Mouse (Mus musculus): ENCODE measurements at regions not wholly inside any gene's neighbourhood (a gene's known extent, or its start where the extent isn't known, plus 50 kb on each side); places are given as distances from the start of the nearest gene placed in this dataset.

GRCm38 (mm10) chr6:16607393-16608023, 290.7 kb downstream of the Tfec start:
- H3K79me2 ChIP-seq (replicated peaks; ENCODE audit: control insufficient read depth, extremely low read depth, insufficient read depth, poor library complexity, severe bottlenecking): no peaks in the 10 kb centered on the region
- H3K27ac ChIP-seq (ENCODE audit: insufficient read depth, low read depth): no peak overlapping the region
- H3K4me1 ChIP-seq (ENCODE audit: control insufficient read depth in 1 of 2, insufficient read depth in 2 of 2): no peaks in the 10 kb centered on the region
- no peaks in the 10 kb centered on the region for H3K36me3 ChIP-seq (replicated peaks in 1 of 2; ENCODE audit: control insufficient read depth in 1 of 2, insufficient read depth in 1 of 2, low read length in 1 of 2)
- H3K27me3 ChIP-seq (replicated peaks): no peaks in the 10 kb centered on the region
- no peak overlapping the region for H3K4me3 ChIP-seq (replicated peaks in 1 of 3; ENCODE audit: low read depth in 2 of 3, low read length in 2 of 3, poor library complexity in 1 of 3)
- no peak overlapping the region for H3K4me2 ChIP-seq (ENCODE audit: insufficient read depth, low read depth, poor library complexity, severe bottlenecking)
- no peak for DNase-seq (ENCODE audit: extremely low read depth)
- no peak overlapping the region for H3K9ac ChIP-seq (ENCODE audit: insufficient read depth, low read depth)
- dilution Hi-C loops (cut with MboI; ENCODE audit: extremely low pct_ligation_motif_present, extremely low pct_unique_long_range_greater_than_20kb, low sequenced_read_pairs) (no loop called here), in situ Hi-C loops (cut with MboI; ENCODE audit: low pct_ligation_motif_present, low pct_unique_long_range_greater_than_20kb, low sequenced_read_pairs) (no loop called here)
- H3K9me3 ChIP-seq (replicated peaks; ENCODE audit: low read length): no peaks in the 10 kb centered on the region
- TF ChIP-seq HCFC1 (IDR thresholded peaks at IDR 0.05; ENCODE audit: low read depth, low read length) (no peak), UBTF (IDR thresholded peaks at IDR 0.05; ENCODE audit: low read depth, low read length) (no peak), NRF1 (IDR thresholded peaks at IDR 0.05; ENCODE audit: low read depth, low read length) (no peak), KAT2A (IDR thresholded peaks at IDR 0.05; ENCODE audit: insufficient replicate concordance, low read length) (no peak), SIN3A (IDR thresholded peaks at IDR 0.05; ENCODE audit: low read length) (no peak), MEF2A (IDR thresholded peaks at IDR 0.05; ENCODE audit: borderline replicate concordance, low read depth, low read length) (no peak), MYC (IDR thresholded peaks at IDR 0.05; ENCODE audit: low read depth, low read length) (no peak), MAX (IDR thresholded peaks at IDR 0.05; ENCODE audit: low read length) (no peak), MXI1 (IDR thresholded peaks at IDR 0.05; ENCODE audit: low read depth, low read length) (no peak), ETS1 (conservative IDR thresholded peaks at IDR 0.05; ENCODE audit: low read depth, low read length) (no peak), MAZ (IDR thresholded peaks at IDR 0.05; ENCODE audit: low read depth, low read length) (no peak), CHD1 (IDR thresholded peaks at IDR 0.05; ENCODE audit: low read depth, low read length) (no peak), RCOR1 (conservative IDR thresholded peaks at IDR 0.05; ENCODE audit: low read depth, low read length) (no peak), NELFE (IDR thresholded peaks at IDR 0.05; ENCODE audit: low read depth, low read length) (no peak), CHD2 (IDR thresholded peaks at IDR 0.05; ENCODE audit: low read length) (no peak), POLR2AphosphoS2 (IDR thresholded peaks at IDR 0.05; ENCODE audit: low read depth, low read length) (no peak), TBP (conservative IDR thresholded peaks at IDR 0.05; ENCODE audit: low read depth, low read length) (no peak), USF1 (IDR thresholded peaks at IDR 0.05; ENCODE audit: low read depth, low read length) (no peak), JUND (conservative IDR thresholded peaks at IDR 0.05; ENCODE audit: low read depth, low read length) (no peak)

- dilution Hi-C loops (cut with MboI; ENCODE audit: extremely low pct_ligation_motif_present, extremely low pct_unique_long_range_greater_than_20kb, low sequenced_read_pairs): no loop called here
- Histone ChIP-seq H3K9ac (ENCODE audit: insufficient read depth, low read depth) (no peak overlapping the region), H3K4me2 (ENCODE audit: insufficient read depth, low read depth, poor library complexity, severe bottlenecking) (no peak overlapping the region), H3K9me3 (replicated peaks; ENCODE audit: low read length) (no peaks in the 10 kb centered on the region), H3K36me3 (replicated peaks in 1 of 2; ENCODE audit: control insufficient read depth in 1 of 2, insufficient read depth in 1 of 2, low read length in 1 of 2) (no peaks in the 10 kb centered on the region), H3K27ac (ENCODE audit: insufficient read depth, low read depth) (no peak overlapping the region), H3K4me3 (replicated peaks in 1 of 3; ENCODE audit: low read depth in 2 of 3, low read length in 2 of 3, poor library complexity in 1 of 3) (no peak overlapping the region), H3K79me2 (replicated peaks; ENCODE audit: control insufficient read depth, extremely low read depth, insufficient read depth, poor library complexity, severe bottlenecking) (no peaks in the 10 kb centered on the region), H3K4me1 (ENCODE audit: control insufficient read depth in 1 of 2, insufficient read depth in 2 of 2) (no peaks in the 10 kb centered on the region), H3K27me3 (replicated peaks) (no peaks in the 10 kb centered on the region)
- in situ Hi-C loops (cut with MboI; ENCODE audit: low pct_ligation_motif_present, low pct_unique_long_range_greater_than_20kb, low sequenced_read_pairs): no loop called here
- DNase-seq (ENCODE audit: extremely low read depth): no peak
- TF ChIP-seq ELF1 (IDR thresholded peaks at IDR 0.05; ENCODE audit: low read depth, low read length): no peak
- TF ChIP-seq ZKSCAN1 (IDR thresholded peaks at IDR 0.05; ENCODE audit: borderline replicate concordance, low read depth, low read length): no peak
- no peak for TF ChIP-seq ZC3H11A (IDR thresholded peaks at IDR 0.05; ENCODE audit: low read depth, low read length)
These were observed 291.4 kb downstream of the Tfec start for GRCm38 (mm10) chr6:16606687-16607392.

All from CH12.LX (cell line).